Mouse (Mus musculus) forebrain, embryonic 14.5 days (tissue): ENCODE measurements around the gene Def6. TPM values are rescaled to one million over a fixed set of nuclear protein-coding genes. Genes with fewer than 3 reads are reported as not detected.

Source experiments
- ATAC-seq: fragments of 200-750 bp; cut with Nextera tagmentation; 2 replicates; pipeline ENCODE4 v1.8.0; 2017; ENCODE audit warnings: mild to moderate bottlenecking, moderate library complexity
- DNase-seq: peaks from one replicate; pipeline ENCODE4 v3.0.0-alpha.2; 2015; ENCODE audit warnings: low spot score
- H3K27ac ChIP-seq: fragments of 300-500 bp; sonication (generic); 2 replicates; pipeline ENCODE4 v1.5.1; 2014; ENCODE audit warnings: low read depth, mild to moderate bottlenecking, control low read depth, low read length, moderate library complexity
- H3K27me3 ChIP-seq: fragments of 300-500 bp; sonication (generic); replicated peaks from 2 replicates; pipeline ENCODE4 v1.6.1; 2014; ENCODE audit warnings: low read length, control low read depth, mixed read lengths; ENCODE audit not compliant: control insufficient read depth, insufficient read depth
- H3K36me3 ChIP-seq: fragments of 300-500 bp; sonication (generic); 2 replicates; pipeline ENCODE4 v1.6.1; 2014; ENCODE audit warnings: low read length, control low read depth; ENCODE audit not compliant: control insufficient read depth, insufficient read depth
- H3K4me1 ChIP-seq: fragments of 300-500 bp; sonication (generic); 2 replicates; pipeline ENCODE4 v1.6.1; 2014; ENCODE audit warnings: antibody characterized with exemption, low read length, control low read depth; ENCODE audit not compliant: control insufficient read depth, insufficient read depth
- H3K4me2 ChIP-seq: fragments of 300-500 bp; sonication (generic); 2 replicates; pipeline ENCODE4 v1.6.1; 2014; ENCODE audit warnings: mild to moderate bottlenecking, control low read depth, low read length
- H3K4me3 ChIP-seq: fragments of 300-500 bp; sonication (generic); 2 replicates; pipeline ENCODE4 v1.5.1; 2014; ENCODE audit warnings: low read depth, low read length, control low read depth
- H3K9ac ChIP-seq: fragments of 300-500 bp; sonication (generic); 2 replicates; pipeline ENCODE4 v1.6.1; 2014; ENCODE audit warnings: mild to moderate bottlenecking, low read length, control low read depth, moderate library complexity
- H3K9me3 ChIP-seq: fragments of 300-500 bp; sonication (generic); replicated peaks from 2 replicates; pipeline ENCODE4 v1.6.1; 2016; ENCODE audit warnings: low read length, control low read depth, mixed read lengths; ENCODE audit not compliant: control insufficient read depth
- whole genome bisulfite sequencing: fragments of 180-500 bp; shearing (Covaris S2); extraction: QIAGEN DNeasy Blood & Tissue Kit; methylation state at CpG from one replicate; pipeline ENCODE4 v1.1.7; 2014; 5-methylcytosine and 5-hydroxymethylcytosine counted together
- polyA plus RNA-seq: library from polyadenylated mRNA; unstranded; fragments of >200 nt; fragmentation: Nextera tagmentation; extraction: Ambion mirVana; gene quantifications from 2 replicates; pipeline ENCODE4 v1.2.1, GENCODE M21; 2014

The Def6 gene
- polyA plus RNA-seq, 1 experiment from 2014 or later, result 2.4 TPM

DNA sequence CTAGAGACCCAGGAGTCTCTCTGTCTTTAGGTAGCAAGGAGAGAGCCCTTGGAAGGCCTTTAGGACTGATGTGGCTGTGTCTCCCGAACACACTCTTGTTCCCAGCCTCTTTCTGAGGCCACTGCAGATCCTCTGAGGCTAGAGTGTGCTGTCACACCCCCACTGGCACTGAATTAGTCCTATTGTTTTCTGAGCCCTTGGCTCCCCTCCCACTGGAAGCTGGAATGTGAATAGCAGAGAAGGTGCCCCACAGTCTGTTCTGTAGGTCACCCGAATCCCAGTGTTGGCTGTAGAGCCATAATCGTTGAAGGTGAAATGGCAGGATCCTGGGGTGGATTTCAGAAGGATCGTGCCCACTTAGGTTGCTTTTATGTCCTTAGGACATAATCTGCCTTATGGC lies 27.2 kb upstream of the Def6 start:
- Histone ChIP-seq H3K27me3 (no peaks in the 10 kb centered on the region), H3K9ac (no peak overlapping the region), H3K36me3 (0 out of 2 replicates have a peak, but pooled peaks cover 4% of the 10 kb centered on the region), H3K27ac (no peak overlapping the region), H3K4me1 (peaks cover 11% of the 10 kb centered on the region), H3K4me3 (no peak overlapping the region), H3K4me2 (no peak overlapping the region), H3K9me3 (no peaks in the 10 kb centered on the region)
- 45% methylated on average over 4 of the region's 4 CpGs for WGBS
- DNase-seq, result no peak
- no peak for ATAC-seq

DNA sequence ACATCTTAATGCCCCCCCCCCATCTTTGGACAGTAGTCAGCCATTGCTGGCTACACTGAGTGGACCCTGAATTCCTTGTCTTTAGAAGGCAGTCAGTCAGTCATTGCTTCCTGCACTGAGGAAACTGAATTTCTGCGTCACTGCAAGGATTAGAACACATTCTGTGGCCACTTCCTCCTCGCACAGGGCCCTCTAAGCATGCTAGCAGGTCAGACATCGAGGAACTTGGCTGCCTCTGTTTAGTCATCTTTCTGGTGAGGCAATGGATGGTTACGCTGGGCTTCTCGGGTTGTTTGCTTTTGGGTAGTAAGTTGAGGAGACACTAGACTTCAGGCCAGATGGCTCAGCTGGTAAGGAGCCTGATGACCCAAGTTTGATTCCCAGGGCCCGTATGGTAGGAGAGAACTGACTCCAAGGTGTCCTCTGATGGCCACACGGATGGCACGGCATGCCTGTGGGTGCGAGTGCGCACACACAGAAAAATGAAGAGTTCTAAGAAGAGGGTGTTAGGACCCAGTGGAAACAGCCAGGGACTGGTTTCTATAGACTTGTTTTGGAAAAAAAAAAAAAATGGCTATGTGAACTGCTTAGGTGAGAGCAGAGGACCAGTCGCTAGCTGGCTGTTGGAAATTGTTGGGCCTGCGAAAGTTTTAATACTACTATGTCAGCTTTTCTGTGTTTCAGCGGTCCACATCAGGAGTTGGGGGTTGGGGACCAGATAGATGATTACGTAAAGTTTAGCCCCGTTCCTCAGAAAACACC lies 26.6 kb upstream of the Def6 start:
- Histone ChIP-seq H3K27me3 (no peaks in the 10 kb centered on the region), H3K4me1 (peaks cover 11% of the 10 kb centered on the region), H3K36me3 (0 out of 2 replicates have a peak, but pooled peaks cover 4% of the 10 kb centered on the region), H3K4me3 (no peak overlapping the region), H3K9me3 (no peaks in the 10 kb centered on the region), H3K27ac (no peak overlapping the region), H3K9ac (no peak overlapping the region), H3K4me2 (no peak overlapping the region)
- no peak for DNase-seq
- ATAC-seq, result no peak
- WGBS, result 89% methylated on average over 15 of the region's 15 CpGs

DNA sequence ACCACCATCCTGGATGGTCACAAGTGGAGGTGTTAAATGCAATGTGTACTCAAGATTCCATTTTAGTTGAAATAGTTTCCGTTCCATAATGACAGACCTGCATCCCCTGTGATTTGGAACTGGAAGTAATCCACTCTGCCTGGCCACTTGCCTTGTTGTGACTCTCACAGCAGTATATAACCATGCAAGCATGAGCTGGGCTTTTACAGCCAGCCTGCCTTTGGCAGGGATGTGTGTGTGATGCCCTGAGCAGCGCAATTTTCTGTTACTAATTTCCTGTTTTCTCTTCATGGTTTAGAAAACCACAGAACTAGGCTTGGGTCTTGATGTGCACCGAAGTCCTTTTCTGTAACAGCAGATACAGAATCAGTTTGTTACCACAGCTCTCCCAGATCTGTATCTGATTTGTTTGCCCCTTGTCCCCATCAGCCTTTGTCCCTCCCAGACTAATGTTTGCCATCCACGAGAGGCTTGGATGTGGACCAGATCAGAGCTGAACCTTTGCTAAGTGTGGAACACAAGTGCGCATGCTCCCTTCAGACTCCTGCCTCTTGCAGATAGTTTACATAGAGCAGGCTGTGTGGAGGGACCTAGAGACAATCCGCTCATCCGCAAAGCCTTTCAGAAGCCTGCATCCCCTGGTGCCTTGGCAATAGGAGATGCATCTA lies 22.5 kb upstream of the Def6 start:
- ATAC-seq, result no peak
- no peaks in the 10 kb centered on the region for H3K4me1 ChIP-seq
- 86% methylated on average over 7 of the region's 7 CpGs for WGBS

DNA sequence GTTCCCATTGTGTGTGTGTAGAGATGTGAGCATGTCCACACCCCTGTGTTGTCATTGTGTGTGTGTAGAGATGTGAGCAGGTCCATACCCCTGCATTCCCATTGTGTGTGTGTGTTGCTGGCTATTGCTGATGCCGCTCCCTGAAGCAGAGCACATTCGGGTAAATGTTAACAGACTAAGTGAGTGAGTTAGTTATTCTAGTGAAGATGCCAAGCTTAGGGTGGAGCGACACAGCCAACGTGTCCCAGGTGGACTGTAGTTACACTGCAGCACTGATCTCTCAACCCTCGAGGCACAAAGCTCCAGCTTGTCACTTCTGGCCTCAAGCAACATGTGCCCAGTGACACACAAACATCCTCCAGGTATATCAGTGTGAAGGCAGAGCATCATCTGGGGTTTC lies 19.3 kb upstream of the Def6 start:
- H3K4me2 ChIP-seq, result no peak overlapping the region
- peaks cover 31% of the 10 kb centered on the region for H3K36me3 ChIP-seq
- no peaks in the 10 kb centered on the region for H3K27me3 ChIP-seq
- ATAC-seq (no peak), DNase-seq (no peak)
- no peak overlapping the region for H3K9ac ChIP-seq
- no peaks in the 10 kb centered on the region for H3K4me1 ChIP-seq
- no peaks in the 10 kb centered on the region for H3K9me3 ChIP-seq
- H3K4me3 ChIP-seq, result no peak overlapping the region
- WGBS, result 85% methylated on average over 5 of the region's 5 CpGs
- no peak overlapping the region for H3K27ac ChIP-seq

More for the DNA sequence above, 22.5 kb upstream of the Def6 start:
- H3K9me3 ChIP-seq, result no peaks in the 10 kb centered on the region
- no peak for DNase-seq
- H3K27ac ChIP-seq, result no peak overlapping the region
- peaks cover 9% of the 10 kb centered on the region for H3K36me3 ChIP-seq
- no peak overlapping the region for H3K4me3 ChIP-seq
- no peak overlapping the region for H3K9ac ChIP-seq
- H3K4me2 ChIP-seq, result no peak overlapping the region
- no peaks in the 10 kb centered on the region for H3K27me3 ChIP-seq

DNA sequence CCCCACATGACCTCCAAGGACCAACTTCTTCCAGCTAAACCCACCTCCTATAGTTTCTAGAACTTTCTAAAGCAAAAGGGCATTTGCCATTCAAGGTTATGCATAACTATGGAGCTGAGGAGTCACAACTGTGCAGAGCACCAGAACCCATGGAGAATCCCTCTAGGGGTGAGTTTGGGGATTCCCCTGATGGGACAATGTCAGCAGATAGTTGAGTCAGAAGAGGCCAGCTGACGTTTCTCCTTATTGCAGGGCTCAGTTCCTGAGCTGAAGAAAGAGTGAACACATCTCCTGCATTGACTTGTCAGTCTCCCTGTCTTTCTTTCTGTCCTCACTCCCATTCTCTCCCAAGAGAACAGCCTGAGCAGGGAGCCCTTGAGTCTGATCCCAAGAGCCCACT lies 14.8 kb upstream of the Def6 start:
- no peaks in the 10 kb centered on the region for H3K9me3 ChIP-seq
- H3K4me2 ChIP-seq, result no peak overlapping the region
- ATAC-seq (no peak), DNase-seq (no peak)
- 95% methylated on average over 1 of the region's 1 CpGs for WGBS
- H3K36me3 ChIP-seq, result peaks cover 64% of the 10 kb centered on the region
- H3K4me1 ChIP-seq, result no peaks in the 10 kb centered on the region
- no peak overlapping the region for H3K9ac ChIP-seq
- H3K27me3 ChIP-seq, result no peaks in the 10 kb centered on the region
- H3K4me3 ChIP-seq, result no peak overlapping the region
- no peak overlapping the region for H3K27ac ChIP-seq

DNA sequence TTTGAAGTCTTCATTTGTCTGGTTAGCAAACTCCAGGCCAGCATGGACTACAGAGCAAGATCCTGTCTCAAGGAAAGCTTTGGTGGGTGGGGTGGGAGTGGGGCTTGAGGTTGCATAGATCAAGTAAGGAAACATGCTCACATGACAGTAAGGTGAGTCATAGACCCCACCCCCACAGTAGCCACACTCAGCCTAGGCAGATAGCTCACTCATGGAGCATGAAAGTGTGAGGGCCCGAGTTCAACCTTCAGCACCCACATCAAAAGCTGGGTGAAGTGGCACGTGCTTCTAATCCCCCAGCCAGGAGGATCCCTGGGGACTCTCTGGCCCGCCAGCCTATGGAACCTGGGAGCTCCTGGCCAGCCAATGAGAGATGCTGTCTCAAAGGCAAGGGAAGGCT lies 14.0 kb upstream of the Def6 start:
- Histone ChIP-seq H3K4me2 (no peak overlapping the region), H3K9ac (no peak overlapping the region), H3K4me1 (no peaks in the 10 kb centered on the region), H3K27me3 (no peaks in the 10 kb centered on the region), H3K9me3 (no peaks in the 10 kb centered on the region), H3K27ac (no peak overlapping the region), H3K36me3 (peaks cover 71% of the 10 kb centered on the region), H3K4me3 (no peak overlapping the region)
- no peak for ATAC-seq
- WGBS, result 85% methylated on average over 3 of the region's 3 CpGs
- no peak for DNase-seq

DNA sequence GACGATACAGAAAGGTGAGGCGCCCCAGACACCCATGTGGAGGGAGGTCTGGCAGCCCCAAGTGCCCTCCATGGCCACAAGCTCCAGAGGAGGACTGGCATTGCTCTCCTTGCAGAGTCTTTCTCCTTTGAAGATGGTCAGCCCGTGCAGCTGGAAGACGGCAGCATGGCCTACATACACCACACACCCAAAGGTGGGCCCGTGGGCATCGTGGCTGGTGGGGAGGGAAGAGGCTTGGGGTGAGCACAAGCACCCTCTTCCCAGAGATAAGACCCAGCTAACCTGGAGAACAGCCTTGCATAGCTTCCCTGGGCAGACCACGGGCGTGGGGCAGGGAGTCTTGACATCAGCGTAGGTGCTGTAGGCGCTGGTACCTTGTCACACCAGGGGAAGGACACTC lies 12.5 kb upstream of the Def6 start:
- no peak overlapping the region for H3K27ac ChIP-seq
- ATAC-seq (no peak), DNase-seq (no peak)
- no peak overlapping the region for H3K4me2 ChIP-seq
- H3K27me3 ChIP-seq, result no peaks in the 10 kb centered on the region
- no peak overlapping the region for H3K4me3 ChIP-seq
- H3K4me1 ChIP-seq, result no peaks in the 10 kb centered on the region
- H3K36me3 ChIP-seq, result peaks cover 78% of the 10 kb centered on the region
- WGBS, result 95% methylated on average over 10 of the region's 10 CpGs
- no peaks in the 10 kb centered on the region for H3K9me3 ChIP-seq
- no peak overlapping the region for H3K9ac ChIP-seq

DNA sequence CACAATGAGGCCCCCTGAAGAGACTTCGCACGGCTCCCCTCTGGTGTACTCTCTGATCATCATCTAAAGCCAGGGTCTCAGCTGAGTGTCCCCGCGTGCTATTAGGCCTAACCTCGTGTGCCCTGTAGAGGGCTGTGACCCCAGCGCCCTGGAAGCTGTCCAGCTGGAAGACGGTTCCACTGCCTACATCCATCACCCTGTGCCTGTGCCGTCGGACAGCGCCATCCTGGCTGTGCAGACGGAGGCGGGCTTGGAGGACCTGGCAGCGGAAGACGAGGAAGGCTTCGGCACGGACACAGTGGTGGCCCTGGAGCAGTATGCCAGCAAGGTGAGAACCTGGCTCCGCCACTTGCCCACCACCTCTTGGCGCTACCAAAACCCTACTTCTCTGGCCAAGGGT lies 9.9 kb upstream of the Def6 start:
- Histone ChIP-seq H3K4me1 (no peaks in the 10 kb centered on the region), H3K36me3 (peaks cover 82% of the 10 kb centered on the region), H3K9ac (no peak overlapping the region), H3K27me3 (no peaks in the 10 kb centered on the region), H3K9me3 (no peaks in the 10 kb centered on the region), H3K4me3 (no peak overlapping the region), H3K27ac (no peak overlapping the region), H3K4me2 (no peak overlapping the region)
- WGBS, result 83% methylated on average over 18 of the region's 18 CpGs
- ATAC-seq (no peak), DNase-seq (no peak)

DNA sequence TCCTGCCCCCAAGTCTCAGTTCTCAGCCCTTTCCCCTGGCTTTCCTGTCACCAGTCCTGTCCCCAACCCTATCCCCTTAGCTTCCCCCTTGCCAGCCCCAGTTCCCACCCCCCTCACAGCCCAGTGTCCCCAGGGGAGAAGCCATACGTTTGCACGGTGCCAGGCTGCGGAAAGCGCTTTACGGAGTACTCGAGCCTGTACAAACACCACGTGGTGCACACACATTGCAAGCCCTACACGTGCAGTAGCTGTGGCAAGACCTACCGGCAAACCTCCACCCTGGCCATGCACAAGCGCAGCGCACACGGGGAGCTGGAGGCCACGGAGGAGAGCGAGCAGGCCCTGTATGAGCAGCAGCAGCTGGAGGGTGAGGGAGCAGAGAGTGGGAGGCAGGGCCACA lies 5.6 kb upstream of the Def6 start:
- H3K4me1 ChIP-seq, result no peaks in the 10 kb centered on the region
- H3K36me3 ChIP-seq, result peaks cover 64% of the 10 kb centered on the region
- no peak overlapping the region for H3K4me2 ChIP-seq
- DNase-seq, result no peak
- WGBS, result 82% methylated on average over 14 of the region's 14 CpGs
- ATAC-seq, result no peak
- H3K9ac ChIP-seq, result no peak overlapping the region
- no peaks in the 10 kb centered on the region for H3K9me3 ChIP-seq
- H3K27me3 ChIP-seq, result no peaks in the 10 kb centered on the region
- no peak overlapping the region for H3K4me3 ChIP-seq
- no peak overlapping the region for H3K27ac ChIP-seq
